Mouse (Mus musculus): ENCODE measurements around the gene Inppl1.

DNA sequence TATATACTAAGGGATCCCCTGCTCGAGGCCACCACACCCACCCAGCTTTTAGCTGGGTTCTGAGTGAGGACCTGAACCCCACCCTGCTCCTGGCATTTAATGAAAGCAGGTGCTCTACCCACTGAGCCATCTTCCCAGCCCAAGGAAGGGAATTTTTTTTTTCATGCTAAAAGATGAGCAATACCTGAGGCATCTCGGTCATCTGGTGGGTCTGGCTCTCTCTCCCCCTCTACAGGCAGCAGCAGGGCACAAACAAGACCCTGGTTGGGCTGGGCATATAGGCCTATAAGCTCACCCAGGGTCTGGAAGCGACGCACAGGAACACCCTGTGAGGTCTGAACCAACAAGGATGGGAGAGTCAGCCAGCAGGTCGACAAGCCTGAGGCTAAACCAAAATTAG is 4.7 kb downstream of the Inppl1 start:
- TF ChIP-seq TAL1 (IDR thresholded peaks at IDR 0.05; ENCODE audit: low read length), result no peak
- no peak for TF ChIP-seq GATA1 (IDR thresholded peaks at IDR 0.05; ENCODE audit: low read length)
